Mouse (Mus musculus): ENCODE measurements around the gene Gpr27. TPM values are rescaled to one million over a fixed set of nuclear protein-coding genes. Genes with fewer than 3 reads are reported as not detected.

Gpr27 gene
- total RNA-seq, 1 experiment from 2014 or later, result not detected

DNA sequence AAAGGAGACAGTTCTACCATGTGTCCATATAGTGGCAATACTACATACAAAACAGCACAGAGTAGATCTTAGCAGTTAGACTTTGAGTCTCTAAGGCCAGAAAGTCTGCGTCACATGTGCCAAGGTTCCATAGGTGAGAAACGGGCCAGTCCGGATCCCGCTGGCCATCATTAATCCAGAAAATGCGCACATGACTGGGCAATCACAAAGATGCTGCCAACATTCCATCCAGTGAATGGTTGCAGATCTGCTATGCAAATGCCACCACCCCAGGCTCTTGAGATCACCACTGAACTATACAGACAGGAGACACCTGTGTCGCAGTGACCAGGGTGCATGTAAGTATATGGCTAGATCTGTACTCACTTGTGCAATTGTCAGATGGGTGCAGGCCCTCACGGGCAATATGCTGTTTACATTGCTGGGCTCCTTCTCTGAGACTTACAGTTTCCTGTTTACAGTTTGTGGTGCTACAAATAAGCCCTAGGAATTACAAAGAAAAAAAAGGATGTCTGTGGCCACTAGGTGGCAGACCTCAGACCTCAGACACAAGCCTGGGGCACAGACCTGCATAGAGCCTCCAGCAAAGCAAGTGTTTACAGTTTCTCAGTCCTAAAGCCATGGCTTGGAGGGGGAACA is 21.9 kb upstream of the Gpr27 start:
- peak; percentile 58; the same call in 1 of the 2 replicates for ATAC-seq (replicated peaks; ENCODE audit: insufficient number of reproducible peaks, low FRiP score, low TSS enrichment, poor library complexity, severe bottlenecking)

DNA sequence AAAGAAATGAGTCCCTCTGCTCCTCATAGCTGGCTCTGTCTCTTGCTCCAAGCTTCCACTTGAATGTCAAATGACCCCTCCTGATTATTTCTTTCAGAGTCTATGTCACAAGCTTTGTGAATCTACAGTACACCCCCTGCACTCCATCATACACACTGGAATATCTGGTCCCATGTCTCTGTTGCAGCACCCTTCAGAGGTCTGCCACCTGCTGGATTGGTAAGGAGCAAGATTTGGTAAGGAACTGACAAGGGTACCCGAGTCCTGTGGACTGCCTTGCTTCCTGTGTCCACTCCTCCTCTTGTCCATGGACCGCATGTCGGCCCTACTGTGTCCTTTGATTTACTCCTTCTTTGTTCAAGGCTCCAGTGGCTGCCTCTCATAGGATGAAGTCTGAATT is 20.7 kb upstream of the Gpr27 start:
- ATAC-seq (replicated peaks; ENCODE audit: insufficient number of reproducible peaks, low FRiP score, low TSS enrichment, poor library complexity, severe bottlenecking), result no peak

DNA sequence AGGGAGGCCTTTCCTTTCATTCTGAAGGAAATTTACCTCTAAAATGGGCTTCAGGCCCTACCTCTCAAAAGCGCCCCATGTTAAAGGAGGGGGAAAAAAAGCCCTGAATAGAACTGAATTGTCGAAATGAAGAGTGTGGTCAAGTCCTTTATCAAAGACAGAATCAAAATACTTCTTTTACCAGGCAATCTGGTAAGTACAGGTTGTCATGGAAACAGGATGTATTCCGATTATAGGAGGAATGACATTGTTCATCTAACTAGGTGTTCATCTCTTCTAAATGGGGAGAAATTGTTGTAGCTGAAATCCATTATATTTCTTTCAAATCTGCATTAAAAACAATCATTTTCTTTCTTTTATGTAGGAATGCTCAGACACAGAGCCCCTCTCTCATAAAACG is 18.0 kb upstream of the Gpr27 start:
- ATAC-seq (replicated peaks; ENCODE audit: insufficient number of reproducible peaks, low FRiP score, low TSS enrichment, poor library complexity, severe bottlenecking), result no peak

DNA sequence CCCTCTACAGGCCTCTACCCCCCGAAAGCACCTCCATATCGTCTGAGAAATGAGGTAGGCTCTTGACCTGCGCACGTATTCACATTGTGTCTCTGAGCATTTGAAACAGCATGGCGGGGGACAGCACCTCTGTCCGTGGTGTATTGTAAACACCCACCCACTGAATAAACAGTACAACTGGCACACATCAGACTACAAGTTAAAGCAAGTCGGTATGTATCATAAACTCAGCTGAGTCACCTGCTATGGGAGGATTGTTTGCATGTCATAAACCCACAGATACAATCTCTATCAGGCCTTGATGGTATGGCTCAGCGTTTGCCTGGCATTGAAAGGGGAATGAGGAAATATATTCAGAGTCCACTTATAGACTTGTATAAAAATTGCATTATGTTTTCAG is 15.2 kb upstream of the Gpr27 start:
- no peak for ATAC-seq (replicated peaks; ENCODE audit: insufficient number of reproducible peaks, low FRiP score, low TSS enrichment, poor library complexity, severe bottlenecking)

GRCm38 (mm10) chr6:99678108-99678507 is 14.4 kb upstream of the Gpr27 start:
- ATAC-seq (replicated peaks; ENCODE audit: insufficient number of reproducible peaks, low FRiP score, low TSS enrichment, poor library complexity, severe bottlenecking), result no peak

DNA sequence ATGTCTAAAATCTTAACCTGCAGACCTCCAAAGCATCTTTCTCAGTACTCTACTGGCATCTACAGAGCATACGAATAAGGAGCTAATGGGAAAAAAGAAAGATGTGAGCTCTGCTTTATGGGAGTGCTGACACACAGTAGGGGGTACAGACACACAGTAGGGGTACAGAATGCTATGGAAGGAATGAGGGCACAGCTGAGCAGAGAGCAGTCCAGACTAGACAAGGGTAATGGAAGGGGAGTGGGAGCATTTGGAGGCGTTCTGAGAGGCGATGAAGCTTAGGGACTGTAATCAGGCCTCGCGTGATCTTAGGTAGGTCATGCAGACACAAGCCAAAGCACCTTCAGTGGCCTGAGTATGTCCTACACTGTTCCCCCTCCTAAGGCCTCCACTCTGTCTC is 8.5 kb upstream of the Gpr27 start:
- ATAC-seq (replicated peaks; ENCODE audit: insufficient number of reproducible peaks, low FRiP score, low TSS enrichment, poor library complexity, severe bottlenecking), result no peak

DNA sequence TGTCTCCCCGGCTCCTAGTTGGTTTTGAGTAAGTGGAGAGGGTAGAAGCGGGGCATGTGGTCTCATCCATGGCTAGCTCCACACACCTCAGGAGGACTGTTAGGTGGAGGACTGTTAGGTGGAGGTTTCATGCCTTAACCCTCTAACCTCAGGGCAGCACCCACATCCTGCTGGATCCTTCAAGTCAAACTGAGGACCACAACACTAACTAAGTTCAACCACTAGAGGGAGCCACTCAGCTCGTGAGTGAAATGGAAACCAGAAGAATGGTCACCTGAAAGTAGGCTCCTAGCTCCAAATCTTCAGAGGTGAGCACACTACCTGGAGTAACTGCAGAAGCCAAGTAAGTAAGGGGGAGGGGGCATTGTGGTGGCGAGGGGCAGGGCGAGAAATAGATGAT is 7.6 kb upstream of the Gpr27 start:
- peak; percentile 63; the same call in 1 of the 2 replicates for ATAC-seq (replicated peaks; ENCODE audit: insufficient number of reproducible peaks, low FRiP score, low TSS enrichment, poor library complexity, severe bottlenecking)

DNA sequence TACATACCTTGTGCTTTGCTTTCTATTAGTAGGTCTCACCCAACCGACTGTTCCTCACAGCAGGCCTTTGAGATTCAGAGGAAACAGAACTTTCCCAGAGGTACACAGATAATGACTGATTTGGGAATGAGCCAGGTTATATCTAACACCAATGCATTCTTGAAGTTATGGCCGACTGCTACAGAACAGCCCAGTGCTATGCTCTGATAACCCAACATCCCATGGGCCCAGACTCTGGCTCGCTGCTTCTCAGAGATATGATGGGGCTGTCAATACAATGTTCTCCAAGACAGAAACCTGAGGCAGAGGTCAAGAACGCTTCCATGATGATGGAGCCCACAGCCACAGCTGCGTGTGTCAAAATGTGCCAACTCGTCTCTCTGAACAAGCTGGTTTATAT is 4.0 kb upstream of the Gpr27 start:
- ATAC-seq (replicated peaks; ENCODE audit: insufficient number of reproducible peaks, low FRiP score, low TSS enrichment, poor library complexity, severe bottlenecking), result no peak

DNA sequence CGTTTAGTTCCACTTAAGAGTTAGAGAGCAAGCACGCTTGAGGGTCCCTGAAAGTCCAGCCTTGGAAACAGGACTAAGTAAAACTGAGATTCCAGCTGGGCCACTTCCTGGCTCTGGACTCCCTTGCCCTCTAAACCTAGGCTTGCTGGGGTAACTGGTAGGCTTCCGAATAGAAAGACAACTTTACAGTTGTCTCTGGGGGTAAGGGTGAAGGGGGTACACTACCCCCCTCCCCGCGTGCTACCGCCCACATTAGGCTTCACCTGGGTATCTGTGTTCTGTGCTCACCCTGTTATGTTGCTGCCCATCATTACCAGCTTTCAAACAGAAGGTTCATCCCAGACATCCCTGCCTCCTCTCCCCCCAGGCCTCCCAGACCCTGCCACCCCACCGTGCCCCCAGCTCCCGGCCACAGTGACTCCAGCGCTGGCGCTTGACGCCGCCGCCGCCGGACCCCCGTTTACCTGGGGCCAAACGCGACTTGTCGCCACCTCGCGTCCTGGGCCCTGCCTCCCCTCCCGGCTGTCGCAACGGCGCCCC is 743 bp upstream of the Gpr27 start:
- ATAC-seq (replicated peaks; ENCODE audit: insufficient number of reproducible peaks, low FRiP score, low TSS enrichment, poor library complexity, severe bottlenecking), result no peak

GRCm38 (mm10) chr6:99692916-99693841 is 700 bp downstream of the Gpr27 start:
- no peak for ATAC-seq (replicated peaks; ENCODE audit: insufficient number of reproducible peaks, low FRiP score, low TSS enrichment, poor library complexity, severe bottlenecking)

DNA sequence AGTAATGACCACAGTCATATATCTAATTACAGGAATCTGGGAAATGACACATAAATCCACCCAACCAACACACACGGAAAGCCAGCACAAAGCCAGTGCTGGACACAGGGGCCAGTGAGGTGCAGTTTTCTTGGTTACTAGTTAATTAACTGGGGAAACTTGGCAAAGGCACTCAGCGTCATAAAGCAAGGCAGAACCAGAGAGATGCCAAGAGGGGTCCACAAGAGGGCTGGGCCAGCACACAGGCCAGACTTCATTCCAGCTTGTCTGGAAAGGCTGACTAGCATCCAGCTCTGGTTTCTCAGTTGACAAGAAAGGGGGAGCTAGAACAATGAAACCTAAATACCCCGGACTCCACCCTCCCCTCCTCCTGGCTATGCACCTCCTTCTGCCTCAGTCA is 8.0 kb downstream of the Gpr27 start:
- no peak for ATAC-seq (replicated peaks; ENCODE audit: insufficient number of reproducible peaks, low FRiP score, low TSS enrichment, poor library complexity, severe bottlenecking)

DNA sequence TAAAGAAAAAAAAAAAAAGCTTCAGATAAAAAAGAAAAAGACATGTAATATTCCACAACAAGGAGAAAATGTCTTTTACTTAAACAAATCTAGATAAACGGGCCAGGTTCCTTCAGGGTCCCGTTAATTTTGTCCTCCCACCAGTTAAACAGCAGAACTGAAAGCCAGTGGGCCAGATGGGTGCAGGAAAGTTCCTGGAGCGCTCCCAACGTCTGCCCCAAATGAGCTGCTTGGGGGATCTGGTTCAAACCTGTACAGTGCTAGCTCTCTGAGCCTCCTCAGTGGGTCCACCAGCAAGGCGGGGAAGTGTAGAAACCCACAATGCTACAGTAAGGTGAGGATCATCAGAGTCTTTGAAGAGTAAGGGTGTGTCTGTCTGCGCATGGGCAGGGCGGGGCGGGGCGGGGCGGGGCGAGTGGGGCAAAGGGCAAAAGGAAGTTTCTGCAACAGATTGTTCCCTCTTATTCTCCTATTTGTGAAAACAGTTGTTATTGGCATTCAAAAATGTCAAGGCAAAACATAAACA is 19.2 kb downstream of the Gpr27 start:
- ATAC-seq (replicated peaks; ENCODE audit: insufficient number of reproducible peaks, low FRiP score, low TSS enrichment, poor library complexity, severe bottlenecking), result no peak

DNA sequence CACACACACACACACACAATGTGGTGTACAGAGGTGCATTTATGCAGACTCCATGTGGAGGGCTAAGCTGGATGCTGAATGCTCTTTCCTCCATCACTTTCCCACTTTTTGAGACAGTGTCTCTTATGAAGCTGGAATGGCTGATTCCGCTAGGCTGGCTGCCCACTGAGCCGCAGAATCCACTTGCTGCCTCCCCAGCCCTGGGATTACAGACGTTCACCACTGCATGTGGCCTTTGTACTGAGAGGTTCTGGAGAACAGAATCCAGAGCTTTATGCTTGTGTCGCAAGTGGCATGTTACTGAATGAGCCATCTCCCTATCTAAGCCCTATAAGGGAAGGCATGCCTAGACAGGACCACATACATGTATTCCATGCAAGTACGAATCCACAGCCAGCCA is 20.8 kb downstream of the Gpr27 start:
- ATAC-seq (replicated peaks; ENCODE audit: insufficient number of reproducible peaks, low FRiP score, low TSS enrichment, poor library complexity, severe bottlenecking), result no peak

DNA sequence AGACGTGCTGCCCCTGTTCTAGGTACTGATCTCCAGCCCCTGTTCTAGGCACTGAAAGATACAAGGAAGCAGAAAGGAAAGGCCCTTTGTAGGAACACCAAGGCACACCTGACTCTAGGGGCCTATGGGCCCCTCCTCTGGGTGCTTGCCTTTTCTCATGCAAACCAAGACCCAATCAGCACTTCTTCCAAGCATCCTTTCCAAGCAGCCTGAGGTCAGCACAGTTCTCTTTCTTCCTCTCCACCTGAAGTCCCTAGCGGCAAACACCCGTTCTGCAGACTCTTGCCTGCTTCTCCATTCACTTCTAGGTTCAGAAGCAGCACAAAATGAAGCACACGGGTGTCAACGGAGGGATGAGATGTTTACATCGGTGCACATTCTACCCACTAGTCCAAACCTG is 22.7 kb downstream of the Gpr27 start:
- no peak for ATAC-seq (replicated peaks; ENCODE audit: insufficient number of reproducible peaks, low FRiP score, low TSS enrichment, poor library complexity, severe bottlenecking)

DNA sequence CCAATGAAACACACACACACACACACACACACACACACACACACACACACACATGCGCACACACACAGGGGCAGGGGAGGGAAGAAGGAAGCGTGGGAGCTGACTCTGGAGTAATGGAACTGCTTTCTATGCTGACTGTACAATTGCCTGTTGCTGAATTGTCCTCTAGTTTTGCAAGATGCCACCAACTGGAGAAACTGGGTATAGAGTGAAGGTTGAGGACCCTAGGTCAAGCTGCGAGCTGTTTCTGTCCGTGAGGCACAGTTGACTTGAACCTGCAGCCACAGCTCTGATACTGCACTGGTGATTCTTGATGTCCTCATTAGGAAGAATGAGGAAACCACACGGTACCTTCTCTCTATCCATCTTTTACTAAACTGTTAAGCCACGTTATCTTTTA is 23.4 kb downstream of the Gpr27 start:
- ATAC-seq (replicated peaks; ENCODE audit: insufficient number of reproducible peaks, low FRiP score, low TSS enrichment, poor library complexity, severe bottlenecking), result no peak

GRCm38 (mm10) chr6:99721032-99721431 is 28.6 kb downstream of the Gpr27 start:
- ATAC-seq (replicated peaks; ENCODE audit: insufficient number of reproducible peaks, low FRiP score, low TSS enrichment, poor library complexity, severe bottlenecking), result no peak

- ATAC-seq (replicated peaks; ENCODE audit: insufficient number of reproducible peaks, low FRiP score, low TSS enrichment, poor library complexity, severe bottlenecking), result no peak
These were observed 29.9 kb downstream of the Gpr27 start for GRCm38 (mm10) chr6:99722390-99722789.

- no peak for ATAC-seq (replicated peaks; ENCODE audit: insufficient number of reproducible peaks, low FRiP score, low TSS enrichment, poor library complexity, severe bottlenecking)
These were observed 33.6 kb downstream of the Gpr27 start, which contains the start of gene Prok2 for GRCm38 (mm10) chr6:99725971-99726561. TSS of gene Prok2 (minus strand) at chr6:99726392.

- no peak for ATAC-seq (replicated peaks; ENCODE audit: insufficient number of reproducible peaks, low FRiP score, low TSS enrichment, poor library complexity, severe bottlenecking)
These were observed 34.3 kb downstream of the Gpr27 start for GRCm38 (mm10) chr6:99726576-99727303.
